Mouse (Mus musculus) kidney, postnatal 14 days (tissue): ENCODE results near the gene Eef1akmt1.

Source experiments
- DNase-seq: peaks from one replicate; pipeline ENCODE4 v3.0.0; 2022; ENCODE audit warnings: mixed read lengths

Eef1akmt1 gene

GRCm38 (mm10) chr14:57523762-57524161 is 47.6 kb downstream of the Eef1akmt1 start:
- no peak for DNase-seq

- DNase-seq = no peak
Observed at GRCm38 (mm10) chr14:57517001-57517400, 54.4 kb downstream of the Eef1akmt1 start.

DNA sequence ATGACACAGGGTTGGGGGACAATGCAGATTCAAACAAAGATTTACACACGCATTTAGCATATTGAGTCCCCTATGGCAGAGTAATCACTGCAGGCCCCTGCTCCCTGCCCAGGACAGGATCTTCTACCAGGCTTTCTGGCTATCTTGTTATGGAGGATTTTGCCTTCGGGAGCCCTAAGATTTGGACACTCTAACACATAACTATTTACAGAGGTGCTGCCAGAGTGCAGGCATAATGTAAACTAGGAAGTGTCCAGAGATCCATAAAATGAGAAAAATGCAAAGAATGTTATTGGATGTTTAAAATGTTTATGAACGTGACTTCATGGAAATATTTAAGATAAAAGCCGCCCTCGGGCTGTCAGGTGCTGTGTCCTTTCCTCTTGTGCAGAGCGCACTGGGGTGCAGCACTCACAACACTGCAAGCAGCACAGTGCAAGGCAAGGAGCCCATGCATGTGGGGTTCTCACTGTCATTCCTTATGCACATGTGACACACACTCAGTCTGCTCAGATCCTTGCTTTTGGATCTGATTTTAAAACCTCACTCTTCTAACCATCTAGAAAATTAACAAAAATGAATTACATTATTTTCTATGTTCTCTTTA is 56.2 kb downstream of the Eef1akmt1 start:
- DNase-seq = no peak

- DNase-seq = no peak
Observed at GRCm38 (mm10) chr14:57509554-57509953, 61.9 kb downstream of the Eef1akmt1 start.

GRCm38 (mm10) chr14:57503729-57504128 is 67.7 kb downstream of the Eef1akmt1 start:
- no peak for DNase-seq
